Mouse (Mus musculus) intestine, embryonic 14.5 days (tissue): Measurements from ENCODE around the gene Znhit2. TPM values are rescaled to one million over a fixed set of nuclear protein-coding genes. Genes with fewer than 3 reads are reported as not detected.

ENCODE experiments used
- ATAC-seq: fragments of 200-750 bp; cut with Nextera tagmentation; replicated peaks from 2 replicates; pipeline ENCODE4 v1.8.0; 2017; ENCODE audit warnings: low read depth, moderate number of reproducible peaks, moderate TSS enrichment, moderate library complexity; ENCODE audit not compliant: low FRiP score, low TSS enrichment
- DNase-seq: peaks from one replicate; pipeline ENCODE4 v3.0.0-alpha.2; 2018; ENCODE audit warnings: low spot score
- H3K27ac ChIP-seq: fragments of 300-500 bp; sonication (generic); 2 replicates; pipeline ENCODE4 v1.5.1; 2014; ENCODE audit warnings: low read depth, mild to moderate bottlenecking, control low read depth
- H3K27me3 ChIP-seq: fragments of 300-500 bp; sonication (generic); replicated peaks from 2 replicates; pipeline ENCODE4 v1.6.1; 2014; ENCODE audit warnings: low read length, control low read depth; ENCODE audit not compliant: control insufficient read depth, insufficient read depth
- H3K36me3 ChIP-seq: fragments of 300-500 bp; sonication (generic); 2 replicates; pipeline ENCODE4 v1.6.1; 2014; ENCODE audit warnings: low read length, control low read depth; ENCODE audit not compliant: control insufficient read depth, insufficient read depth
- H3K4me1 ChIP-seq: fragments of 300-500 bp; sonication (generic); replicated peaks from 2 replicates; pipeline ENCODE4 v1.6.1; 2014; ENCODE audit warnings: low read length, control low read depth, mixed read lengths; ENCODE audit not compliant: control insufficient read depth, insufficient read depth
- H3K4me2 ChIP-seq: fragments of 300-500 bp; sonication (generic); 2 replicates; pipeline ENCODE4 v1.6.1; 2014; ENCODE audit warnings: low read length
- H3K4me3 ChIP-seq: fragments of 300-500 bp; sonication (generic); 2 replicates; pipeline ENCODE4 v1.5.1; 2014; ENCODE audit warnings: low read depth, low read length, control low read depth, mixed read lengths
- H3K9ac ChIP-seq: fragments of 300-500 bp; sonication (generic); 2 replicates; pipeline ENCODE4 v1.6.1; 2014; ENCODE audit warnings: mild to moderate bottlenecking, low read length
- H3K9me3 ChIP-seq: fragments of 300-500 bp; sonication (generic); 2 replicates; pipeline ENCODE4 v1.6.1; 2016; ENCODE audit warnings: low read length, control low read depth; ENCODE audit not compliant: control insufficient read depth
- WGBS: fragments of 180-500 bp; shearing (Covaris S2); extraction: QIAGEN DNeasy Blood & Tissue Kit; methylation state at CpG from one replicate; pipeline ENCODE4 v1.1.7; 2014; 5-methylcytosine and 5-hydroxymethylcytosine counted together
- polyA plus RNA-seq: library from polyadenylated mRNA; unstranded; fragments of >200 nt; fragmentation: Nextera tagmentation; extraction: Ambion mirVana; gene quantifications from 2 replicates; pipeline ENCODE4 v1.2.1, GENCODE M21; 2014

The Znhit2 gene
- polyA plus RNA-seq, 1 experiment from 2014 or later, result 38.3 TPM

DNA sequence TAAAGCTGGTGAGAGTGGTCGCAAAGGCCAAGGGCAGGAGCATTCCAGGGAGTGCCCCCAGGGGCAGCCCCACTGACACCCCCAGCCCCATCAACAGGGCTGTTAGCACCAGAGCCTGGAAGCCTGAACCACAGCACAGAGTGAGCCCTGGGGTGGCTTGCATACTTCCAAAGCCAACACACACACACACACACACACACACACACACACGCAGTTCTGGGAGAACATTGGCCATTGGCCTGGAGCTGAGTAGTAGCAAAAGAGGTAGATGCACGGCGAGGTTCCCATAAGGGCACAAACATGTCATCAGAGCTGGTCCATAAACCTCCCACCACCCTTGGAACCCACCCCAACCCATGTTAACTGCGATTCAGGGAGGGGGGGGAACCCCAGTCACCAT lies 5.6 kb downstream of the Znhit2 start:
- DNase-seq (no peak), ATAC-seq (no peak)
- peak overlapping the region; percentile 96 for H3K4me2 ChIP-seq
- H3K9me3 ChIP-seq, result no peaks in the 10 kb centered on the region
- peak overlapping the region; percentile 74; the same call in 1 of the 2 replicates for H3K27ac ChIP-seq
- peak overlapping the region; percentile 55; the same call in 1 of the 2 replicates for H3K9ac ChIP-seq
- H3K27me3 ChIP-seq, result no peaks in the 10 kb centered on the region
- peaks cover 23% of the 10 kb centered on the region for H3K4me1 ChIP-seq
- H3K4me3 ChIP-seq, result peak overlapping the region; percentile 48
- peaks cover 25% of the 10 kb centered on the region for H3K36me3 ChIP-seq
- 33% methylated on average over 5 of the region's 5 CpGs for WGBS

DNA sequence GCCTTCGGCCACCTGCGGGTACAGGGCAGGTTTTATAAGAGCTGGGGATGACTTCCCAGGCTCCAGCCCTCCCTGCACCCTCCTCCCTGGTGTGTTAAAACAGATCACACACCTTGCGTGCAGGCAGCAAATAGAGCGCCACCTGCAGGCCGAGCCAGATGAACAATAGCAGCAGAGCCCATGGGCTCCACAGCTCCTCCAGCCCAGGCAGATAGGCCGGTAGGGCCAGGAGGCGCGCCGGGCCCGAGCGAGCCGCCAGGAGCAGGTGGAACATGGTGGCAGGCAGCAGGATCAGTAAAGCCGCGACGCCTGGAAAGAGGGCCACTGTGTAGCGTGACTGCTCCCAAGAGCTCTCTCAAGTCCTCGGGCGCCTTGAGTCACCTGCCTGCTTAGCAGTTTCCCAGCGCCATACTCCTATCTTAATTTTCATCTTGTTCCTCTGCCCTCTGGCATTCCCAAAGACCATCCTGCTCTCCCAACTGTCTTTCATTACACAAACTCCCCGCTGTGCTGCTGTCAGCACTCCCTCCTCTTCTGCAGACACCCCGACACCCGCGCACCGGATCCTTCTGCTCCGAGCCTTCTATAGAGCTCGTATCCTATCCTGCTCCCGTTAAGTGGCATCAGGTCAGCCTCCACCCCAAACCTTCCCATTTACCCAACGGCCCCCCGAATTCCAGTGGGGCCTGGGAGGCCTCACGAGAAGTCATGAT lies 6.2 kb downstream of the Znhit2 start:
- Histone ChIP-seq H3K27ac (peak overlapping the region; percentile 74), H3K36me3 (peaks cover 26% of the 10 kb centered on the region), H3K27me3 (no peaks in the 10 kb centered on the region), H3K9ac (peak overlapping the region; percentile 55), H3K4me3 (peak overlapping the region; percentile 48), H3K4me2 (peak overlapping the region; percentile 96), H3K9me3 (no peaks in the 10 kb centered on the region), H3K4me1 (peaks cover 18% of the 10 kb centered on the region)
- ATAC-seq (peak; percentile 70), DNase-seq (peak; percentile 92)
- WGBS, result under 1% methylated on average over 29 of the region's 30 CpGs

DNA sequence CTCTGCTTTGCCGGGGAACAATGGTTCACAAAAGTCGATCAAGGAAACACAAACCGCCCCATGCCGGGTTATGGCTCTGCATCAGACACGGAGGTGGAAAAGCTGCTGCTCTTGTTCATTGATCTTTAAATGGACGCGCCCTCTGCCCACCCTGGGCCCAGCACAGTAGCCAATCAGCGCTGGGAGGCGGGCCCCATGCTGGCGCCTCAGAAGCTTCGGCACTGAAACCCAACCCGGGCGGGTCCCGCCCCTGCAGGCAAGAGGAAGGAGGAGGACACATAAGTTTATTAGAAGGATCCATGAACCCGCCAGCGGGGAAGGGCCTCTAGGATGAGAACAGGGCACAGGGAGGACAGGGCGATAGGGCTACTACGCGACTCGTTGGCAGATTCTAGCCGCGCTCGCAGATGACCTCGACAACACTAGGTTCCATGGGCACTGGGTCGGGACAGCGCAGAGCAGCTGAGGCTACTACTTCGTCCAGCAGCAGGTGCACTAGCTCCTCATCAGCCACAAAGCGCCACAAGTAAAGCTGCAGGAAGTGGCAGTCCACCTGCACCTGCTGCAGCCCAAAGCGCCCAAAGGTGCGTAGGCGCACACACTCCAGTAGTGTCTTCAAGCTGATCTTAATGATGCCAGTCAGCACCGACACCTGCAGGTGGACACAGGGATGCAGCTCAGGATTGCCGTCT lies 6.9 kb downstream of the Znhit2 start, which contains the start of gene Tm7sf2:
Gene Tm7sf2 (minus strand): TSS at position 650 of the 692 bp plus-strand sequence.
- H3K9ac ChIP-seq, result peak within 1 kb of the TSS; percentile 55
- H3K9me3 ChIP-seq, result no peaks in the 10 kb centered on the region
- no peaks in the 10 kb centered on the region for H3K27me3 ChIP-seq
- H3K4me3 ChIP-seq, result peak within 1 kb of the TSS; percentile 48
- peak; percentile 93 for ATAC-seq
- peak within 1 kb of the TSS; percentile 96 for H3K4me2 ChIP-seq
- H3K36me3 ChIP-seq, result peaks cover 32% of the 10 kb centered on the region
- peak within 1 kb of the TSS; percentile 74 for H3K27ac ChIP-seq
- peaks cover 12% of the 10 kb centered on the region for H3K4me1 ChIP-seq
- peak; percentile 86 for DNase-seq
- 8% methylated on average over 33 of the region's 33 CpGs for WGBS

DNA sequence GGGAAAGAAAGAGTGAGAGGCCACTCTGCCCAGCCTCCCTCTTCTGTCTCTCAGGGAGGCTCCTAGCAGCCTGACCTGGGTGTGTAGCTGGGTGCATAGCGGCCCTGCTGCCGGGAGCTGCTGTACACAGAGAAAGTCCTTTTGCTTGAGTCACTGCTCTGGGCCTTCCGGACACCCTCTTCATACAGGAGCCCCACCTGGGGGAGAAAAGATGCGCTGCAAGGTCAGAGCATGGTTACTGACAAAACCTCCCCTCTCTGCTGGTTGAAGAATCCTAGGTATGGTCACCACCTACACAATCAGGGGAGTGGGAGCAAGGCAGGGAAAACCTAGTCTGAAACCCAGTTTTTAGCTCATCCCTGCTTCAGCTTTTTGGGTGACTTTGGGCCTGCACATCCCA lies 8.0 kb downstream of the Znhit2 start:
- Histone ChIP-seq H3K4me2 (no peak overlapping the region), H3K36me3 (peaks cover 40% of the 10 kb centered on the region), H3K4me3 (no peak overlapping the region), H3K4me1 (peaks cover 12% of the 10 kb centered on the region), H3K9me3 (no peaks in the 10 kb centered on the region), H3K9ac (no peak overlapping the region), H3K27ac (no peak overlapping the region), H3K27me3 (no peaks in the 10 kb centered on the region)
- ATAC-seq, result no peak
- DNase-seq, result no peak
- WGBS, result 71% methylated on average over 4 of the region's 4 CpGs

DNA sequence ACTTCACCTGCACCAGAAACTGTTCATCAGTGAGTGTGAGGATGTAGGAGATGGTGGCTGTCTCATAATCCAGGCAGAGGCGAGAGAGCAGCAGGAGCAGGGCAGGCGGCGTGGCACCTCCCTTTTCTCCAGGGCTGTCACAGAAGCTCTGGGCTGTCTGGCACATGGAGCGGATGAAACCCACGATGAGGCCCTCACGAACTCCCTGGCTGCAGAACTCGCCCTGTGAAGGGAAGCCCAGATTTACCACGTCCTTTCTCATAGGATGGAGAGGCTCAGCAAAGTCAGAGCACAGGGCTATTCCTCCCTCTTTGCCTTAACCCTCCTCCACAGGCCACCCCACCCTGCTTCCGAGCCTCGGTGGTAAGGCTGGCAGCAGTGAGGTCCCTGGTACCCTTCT lies 8.9 kb downstream of the Znhit2 start:
- Histone ChIP-seq H3K4me2 (no peak overlapping the region), H3K36me3 (peaks cover 43% of the 10 kb centered on the region), H3K4me1 (peaks cover 12% of the 10 kb centered on the region), H3K27me3 (no peaks in the 10 kb centered on the region), H3K27ac (no peak overlapping the region), H3K4me3 (no peak overlapping the region), H3K9me3 (no peaks in the 10 kb centered on the region), H3K9ac (no peak overlapping the region)
- no peak for DNase-seq
- ATAC-seq, result no peak
- 92% methylated on average over 10 of the region's 10 CpGs for WGBS

DNA sequence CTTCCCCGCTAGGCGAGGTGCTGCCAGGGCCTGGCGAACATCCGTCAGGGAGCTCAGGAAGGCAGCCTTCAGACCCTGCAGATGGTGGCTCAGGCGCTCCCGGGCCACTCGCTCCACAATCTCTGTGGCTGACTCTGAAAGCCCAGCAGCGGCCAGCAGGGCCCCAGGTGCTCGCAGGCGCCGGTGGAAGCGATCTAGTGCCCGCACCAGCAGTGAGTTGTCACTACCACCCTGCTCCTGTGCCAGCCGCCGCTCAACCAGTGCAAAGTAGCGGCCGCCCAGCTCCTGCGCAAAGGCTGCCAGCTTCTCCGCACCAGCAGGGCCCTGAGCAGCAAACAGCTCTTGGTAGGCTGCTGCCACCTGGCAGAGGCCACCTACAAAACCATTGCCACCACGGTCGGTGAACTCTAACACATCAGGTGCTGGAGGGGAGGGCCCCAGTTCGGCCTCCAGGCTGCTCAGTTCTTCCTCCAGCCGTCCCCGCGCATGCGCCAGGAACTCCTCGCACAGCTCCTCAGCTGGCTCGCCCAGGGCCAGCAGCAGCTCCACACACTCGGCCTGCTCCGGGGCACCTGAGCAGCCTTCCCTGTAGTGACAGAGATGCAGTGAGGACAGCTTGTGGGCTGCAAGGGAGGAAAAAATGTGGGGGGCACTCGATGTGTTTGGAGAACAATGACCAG lies 9.7 kb downstream of the Znhit2 start:
- H3K4me1 ChIP-seq, result peaks cover 12% of the 10 kb centered on the region
- H3K4me3 ChIP-seq, result no peak overlapping the region
- H3K9me3 ChIP-seq, result no peaks in the 10 kb centered on the region
- no peak overlapping the region for H3K4me2 ChIP-seq
- no peaks in the 10 kb centered on the region for H3K27me3 ChIP-seq
- DNase-seq, result no peak
- no peak overlapping the region for H3K9ac ChIP-seq
- ATAC-seq, result no peak
- WGBS, result 92% methylated on average over 31 of the region's 31 CpGs
- no peak overlapping the region for H3K27ac ChIP-seq
- H3K36me3 ChIP-seq, result peaks cover 52% of the 10 kb centered on the region

DNA sequence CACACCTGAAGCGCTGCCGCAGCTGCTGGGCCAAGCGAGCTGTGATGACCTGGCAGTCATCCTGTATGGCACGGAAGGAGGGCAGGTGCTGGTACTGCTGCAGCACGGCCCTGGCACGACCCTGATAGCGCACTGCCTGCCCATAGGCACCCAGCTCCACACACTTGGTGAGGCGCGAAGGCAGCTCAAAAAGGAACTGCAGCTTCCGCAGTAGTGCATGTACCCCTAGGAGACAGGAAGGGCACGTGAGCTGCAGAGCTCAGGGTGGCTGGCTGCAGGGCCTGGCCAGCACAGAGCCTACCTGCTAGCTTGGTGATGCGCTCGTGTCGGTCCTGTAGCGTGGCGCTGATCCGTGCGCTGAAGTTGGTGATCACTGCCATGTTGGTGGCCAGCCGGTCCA lies 10.3 kb downstream of the Znhit2 start:
- Histone ChIP-seq H3K27ac (no peak overlapping the region), H3K27me3 (no peaks in the 10 kb centered on the region), H3K4me2 (no peak overlapping the region), H3K9me3 (no peaks in the 10 kb centered on the region), H3K4me1 (peaks cover 17% of the 10 kb centered on the region), H3K9ac (no peak overlapping the region), H3K4me3 (no peak overlapping the region), H3K36me3 (peaks cover 52% of the 10 kb centered on the region)
- ATAC-seq (no peak), DNase-seq (no peak)
- whole genome bisulfite sequencing, result 92% methylated on average over 19 of the region's 19 CpGs

DNA sequence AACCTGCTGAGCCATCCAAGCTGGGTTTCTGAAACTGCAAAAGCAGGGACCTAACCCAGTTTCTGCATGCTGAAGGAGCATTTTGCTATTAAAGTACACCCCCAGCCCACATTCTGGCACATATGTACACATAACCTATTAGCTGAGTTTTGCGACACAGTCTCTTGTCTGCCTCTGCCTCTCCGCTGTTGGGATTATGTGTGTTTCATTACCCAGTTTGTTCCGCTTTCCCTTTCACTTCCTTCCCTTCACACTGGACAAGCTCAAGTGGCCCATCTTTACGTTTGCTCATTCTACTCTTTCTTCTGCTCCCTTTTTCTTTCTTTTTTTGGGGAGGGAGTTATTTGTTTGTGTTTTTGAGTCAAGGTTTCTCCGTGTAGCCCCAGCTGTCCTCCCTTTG lies 12.9 kb downstream of the Znhit2 start:
- H3K4me2 ChIP-seq, result no peak overlapping the region
- no peak for ATAC-seq
- peaks cover 52% of the 10 kb centered on the region for H3K36me3 ChIP-seq
- H3K27ac ChIP-seq, result no peak overlapping the region
- H3K9me3 ChIP-seq, result no peaks in the 10 kb centered on the region
- no peak overlapping the region for H3K4me3 ChIP-seq
- DNase-seq, result no peak
- 94% methylated on average over 5 of the region's 5 CpGs for WGBS
- peaks cover 8% of the 10 kb centered on the region for H3K4me1 ChIP-seq
- H3K9ac ChIP-seq, result no peak overlapping the region
- no peaks in the 10 kb centered on the region for H3K27me3 ChIP-seq
